Mouse (Mus musculus) thymus, postnatal 14 days (tissue): ENCODE data around the gene Capn5.
"Not testable (repeated sequence)": the region's sequence is repeated elsewhere in the genome, so short reads cannot be mapped to it uniquely, and the experiment has no call there.

ENCODE experiments used
- DNase-seq: peaks from one replicate; pipeline ENCODE4 v3.0.0; 2021

Capn5 gene

GRCm38 (mm10) chr7:98177929-98178559, at the start of gene Capn5:
Gene Capn5 (minus strand): TSS chr7:98178274.
- DNase-seq, result peak; percentile 82

GRCm38 (mm10) chr7:98223796-98224195, 45.7 kb upstream of the Capn5 start:
- DNase-seq, result no peak

- no peak for DNase-seq
Observed at GRCm38 (mm10) chr7:98216713-98217112, 38.6 kb upstream of the Capn5 start.

- DNase-seq, result no peak
Observed at GRCm38 (mm10) chr7:98202946-98203345, 24.9 kb upstream of the Capn5 start.

GRCm38 (mm10) chr7:98201493-98202028, 23.5 kb upstream of the Capn5 start:
- DNase-seq, result no peak

- DNase-seq, result no peak
Observed at GRCm38 (mm10) chr7:98200396-98200795, 22.3 kb upstream of the Capn5 start.

- no peak for DNase-seq
Observed at GRCm38 (mm10) chr7:98199381-98199780, 21.3 kb upstream of the Capn5 start, which contains the start of gene B3gnt6. Gene B3gnt6 (minus strand): TSS chr7:98199481.

GRCm38 (mm10) chr7:98195151-98195801, 17.2 kb upstream of the Capn5 start:
- no peak for DNase-seq

GRCm38 (mm10) chr7:98194026-98194792, 16.1 kb upstream of the Capn5 start:
- DNase-seq, result peak; percentile 71

GRCm38 (mm10) chr7:98193515-98194025, 15.5 kb upstream of the Capn5 start:
- peak; percentile 48 for DNase-seq

- DNase-seq, result peak; percentile 38
Observed at GRCm38 (mm10) chr7:98191571-98192250, 13.6 kb upstream of the Capn5 start.

- no peak for DNase-seq
Observed at GRCm38 (mm10) chr7:98190578-98190977, 12.5 kb upstream of the Capn5 start.

- no peak for DNase-seq
Observed at GRCm38 (mm10) chr7:98189745-98190144, 11.7 kb upstream of the Capn5 start.

- no peak for DNase-seq
Observed at GRCm38 (mm10) chr7:98188680-98189079, 10.6 kb upstream of the Capn5 start.

GRCm38 (mm10) chr7:98188238-98188637, 10.2 kb upstream of the Capn5 start:
- no peak for DNase-seq

GRCm38 (mm10) chr7:98187332-98187731, 9.3 kb upstream of the Capn5 start:
- DNase-seq, result not testable (repeated sequence)

GRCm38 (mm10) chr7:98186637-98187036, 8.6 kb upstream of the Capn5 start:
- DNase-seq, result no peak

GRCm38 (mm10) chr7:98185326-98185725, 7.3 kb upstream of the Capn5 start:
- DNase-seq, result no peak

- no peak for DNase-seq
Observed at GRCm38 (mm10) chr7:98178560-98179231, 622 bp upstream of the Capn5 start.

GRCm38 (mm10) chr7:98177566-98177928, 527 bp downstream of the Capn5 start:
- no peak for DNase-seq

- DNase-seq, result peak; percentile 60
Observed at GRCm38 (mm10) chr7:98177071-98177485, 996 bp downstream of the Capn5 start.
